Mouse (Mus musculus): ENCODE data around the gene Tmem131l.
A peak's percentile ranks its signal among the peaks of the same experiment; 100 is the strongest.

Gene Tmem131l

GRCm38 (mm10) chr3:84039646-84040475 lies at the start of gene Tmem131l:
TSS of gene Tmem131l (minus strand) at chr3:84040175.
- DNase-seq (ENCODE audit: low spot score): peak; percentile 88

GRCm38 (mm10) chr3:84086921-84087320 lies 46.9 kb upstream of the Tmem131l start:
- peak; percentile 69 for DNase-seq (ENCODE audit: low spot score)

DNA sequence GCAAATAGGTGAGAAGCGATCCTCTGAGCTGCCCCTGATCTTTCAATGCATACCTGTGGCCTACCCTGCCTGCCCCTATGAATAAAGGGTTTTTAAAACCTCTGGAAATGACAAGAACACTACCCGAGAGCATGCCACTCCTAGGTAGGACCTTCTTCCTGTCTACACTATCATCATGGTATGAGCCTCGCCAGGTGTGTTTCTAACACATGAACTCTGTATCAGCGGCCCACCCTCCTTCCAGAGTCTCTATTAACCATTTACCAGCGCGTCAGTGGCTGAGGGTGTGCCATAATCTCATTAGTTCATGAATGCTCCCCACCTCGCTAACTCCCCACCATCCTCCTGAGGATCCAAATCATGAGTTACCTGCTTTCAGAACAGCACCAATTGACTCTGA lies 46.4 kb upstream of the Tmem131l start:
- no peak for DNase-seq (ENCODE audit: low spot score)

DNA sequence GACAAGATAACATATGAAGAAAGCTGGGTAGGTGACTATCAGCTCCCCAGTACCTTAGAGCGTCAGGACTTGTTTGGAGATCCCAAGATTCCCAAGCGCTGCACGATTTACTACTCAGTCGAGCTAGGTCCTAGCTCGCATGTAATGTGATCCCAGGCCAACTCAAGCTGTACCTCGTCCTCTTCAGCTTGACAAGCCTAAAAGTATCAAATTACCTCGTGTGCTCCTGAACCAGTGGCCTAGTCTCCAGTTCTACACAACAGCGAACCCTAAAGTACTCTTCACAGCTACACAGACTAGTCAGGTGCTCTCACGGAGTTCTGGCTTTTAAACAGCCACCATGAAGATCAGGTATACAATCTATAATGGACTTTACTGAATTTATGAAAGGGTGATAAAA lies 45.5 kb upstream of the Tmem131l start:
- peak; percentile 64 for DNase-seq (ENCODE audit: low spot score)

DNA sequence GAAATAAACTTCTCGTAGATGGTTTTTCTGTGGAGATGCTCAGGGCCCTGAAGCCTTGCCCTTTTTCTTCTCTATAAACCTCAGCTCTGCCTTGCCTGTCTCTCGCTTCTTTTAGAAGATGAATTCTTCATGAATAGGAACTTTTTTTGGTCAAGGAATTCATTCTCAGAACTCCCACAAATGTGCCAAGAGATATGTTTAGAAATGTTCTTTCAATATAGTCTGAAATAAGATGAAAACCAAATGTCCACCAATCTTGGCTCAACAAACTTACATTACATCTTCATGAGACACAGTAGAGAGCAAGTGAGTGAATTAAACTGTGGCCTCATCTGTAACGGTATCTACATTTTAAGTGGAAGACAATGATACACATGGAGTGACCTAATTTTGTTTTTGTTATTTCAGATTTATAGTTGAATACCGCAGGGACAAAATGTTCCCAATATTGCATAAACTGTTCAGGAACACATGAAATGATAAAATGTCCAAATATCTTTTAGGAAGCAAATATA lies 41.3 kb upstream of the Tmem131l start:
- no peak for DNase-seq (ENCODE audit: low spot score)

DNA sequence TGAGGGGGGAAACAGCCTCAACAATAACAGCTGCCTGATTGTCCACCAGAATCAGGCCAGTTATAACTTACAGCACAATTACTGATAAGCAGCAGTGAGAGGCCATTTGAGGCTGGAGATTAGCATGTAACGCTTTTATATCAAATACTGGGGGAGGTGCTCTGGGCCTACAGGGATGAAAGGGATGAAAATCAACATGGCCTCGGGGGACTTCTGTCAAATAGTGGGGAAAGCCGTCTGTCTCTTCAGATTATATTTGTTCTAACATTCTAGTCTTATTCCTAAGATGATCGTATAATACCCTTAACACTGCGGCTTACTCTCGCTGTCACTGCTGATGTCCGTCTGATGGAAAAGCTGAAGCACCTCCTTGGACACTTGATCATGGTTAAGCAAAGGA lies 40.1 kb upstream of the Tmem131l start:
- DNase-seq (ENCODE audit: low spot score): no peak

DNA sequence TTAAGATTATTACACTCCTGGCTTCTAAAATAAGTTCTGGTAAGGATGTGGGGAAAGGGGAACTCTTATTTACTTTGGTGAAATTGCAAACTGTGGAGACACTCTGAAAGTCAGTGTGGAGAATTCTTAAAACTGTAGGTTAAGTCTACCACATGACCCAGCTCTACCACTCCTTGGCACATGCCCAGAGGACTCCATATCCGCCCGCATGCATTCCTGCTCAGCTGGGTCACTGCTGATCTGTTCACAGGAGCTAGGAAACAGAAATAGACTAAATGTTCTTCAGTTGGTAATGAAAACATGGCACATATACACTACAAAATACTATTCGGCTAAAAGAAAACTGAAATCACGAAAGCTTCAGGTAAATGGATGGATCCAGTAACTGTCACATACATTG lies 37.5 kb upstream of the Tmem131l start:
- DNase-seq (ENCODE audit: low spot score): no peak

- no peak for DNase-seq (ENCODE audit: low spot score)
These were observed 36.8 kb upstream of the Tmem131l start for GRCm38 (mm10) chr3:84076543-84077332.

GRCm38 (mm10) chr3:84075516-84075915 lies 35.5 kb upstream of the Tmem131l start:
- DNase-seq (ENCODE audit: low spot score): no peak

DNA sequence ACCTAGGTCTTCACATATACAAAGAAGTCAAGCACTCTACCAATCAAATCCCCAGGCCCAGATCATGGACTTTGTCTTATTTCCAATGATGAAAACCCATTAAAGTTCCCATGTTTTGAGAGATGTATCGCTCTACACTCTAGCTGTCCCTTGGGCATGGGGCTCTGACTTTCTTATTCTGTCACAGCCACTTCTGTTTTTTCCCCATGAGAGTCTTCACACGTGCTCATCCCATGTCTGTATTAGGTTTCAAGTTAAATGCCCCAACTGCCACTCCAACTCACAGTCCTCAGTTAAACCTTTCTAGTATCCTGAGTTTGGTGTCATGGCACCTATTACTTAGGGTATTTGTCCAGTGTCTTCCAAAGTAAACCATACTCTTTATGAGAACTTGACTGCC lies 34.8 kb upstream of the Tmem131l start:
- no peak for DNase-seq (ENCODE audit: low spot score)

- DNase-seq (ENCODE audit: low spot score): peak; percentile 22
These were observed 31.7 kb upstream of the Tmem131l start for GRCm38 (mm10) chr3:84071641-84072040.

GRCm38 (mm10) chr3:84070811-84071210 lies 30.8 kb upstream of the Tmem131l start:
- no peak for DNase-seq (ENCODE audit: low spot score)

- DNase-seq (ENCODE audit: low spot score): no peak
These were observed 29.1 kb upstream of the Tmem131l start for GRCm38 (mm10) chr3:84068831-84069709.

DNA sequence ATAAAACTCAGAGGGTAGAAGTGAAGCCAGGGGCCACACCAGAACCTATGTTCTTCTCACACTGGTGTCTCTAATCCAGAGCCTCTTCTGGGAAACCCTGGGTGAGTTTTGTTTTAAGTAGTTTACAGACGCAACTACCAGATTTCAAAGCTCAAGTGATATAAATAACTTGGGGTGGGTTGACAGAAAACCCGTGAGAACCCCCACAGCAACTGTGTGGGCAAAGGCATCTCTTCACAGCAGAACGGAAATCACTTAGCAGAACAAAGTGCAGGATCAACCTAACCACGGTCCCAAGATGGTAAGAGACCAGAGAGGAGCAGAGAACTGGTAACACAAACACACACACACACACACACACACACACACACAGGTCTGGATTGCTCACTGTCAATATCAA lies 25.9 kb upstream of the Tmem131l start:
- no peak for DNase-seq (ENCODE audit: low spot score)

DNA sequence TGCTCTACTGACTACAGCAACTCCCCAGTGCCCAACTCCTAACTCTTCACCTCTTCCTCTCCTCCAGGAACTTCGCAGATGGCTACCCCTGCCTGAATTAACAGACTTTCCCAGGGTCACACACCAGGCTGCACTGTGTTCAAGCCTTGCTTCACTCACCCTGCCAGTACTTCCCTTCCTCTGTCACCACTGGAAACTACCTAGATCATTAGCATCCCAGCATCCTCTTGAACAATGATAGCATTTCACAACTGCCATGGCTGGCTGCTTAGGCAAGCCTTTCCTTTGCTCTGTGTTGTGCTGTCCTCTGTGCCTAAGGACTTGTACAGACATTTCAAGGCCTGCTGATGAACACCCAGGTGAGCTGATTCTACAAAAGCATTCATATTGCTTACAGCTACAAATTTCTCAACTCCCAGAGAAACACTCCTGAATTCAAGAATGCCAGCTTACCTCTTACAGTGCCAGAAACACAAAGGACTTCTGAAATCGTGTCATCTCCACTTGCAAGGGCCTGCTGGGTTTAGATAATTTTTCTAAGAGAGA lies 23.5 kb upstream of the Tmem131l start:
- DNase-seq (ENCODE audit: low spot score): no peak

DNA sequence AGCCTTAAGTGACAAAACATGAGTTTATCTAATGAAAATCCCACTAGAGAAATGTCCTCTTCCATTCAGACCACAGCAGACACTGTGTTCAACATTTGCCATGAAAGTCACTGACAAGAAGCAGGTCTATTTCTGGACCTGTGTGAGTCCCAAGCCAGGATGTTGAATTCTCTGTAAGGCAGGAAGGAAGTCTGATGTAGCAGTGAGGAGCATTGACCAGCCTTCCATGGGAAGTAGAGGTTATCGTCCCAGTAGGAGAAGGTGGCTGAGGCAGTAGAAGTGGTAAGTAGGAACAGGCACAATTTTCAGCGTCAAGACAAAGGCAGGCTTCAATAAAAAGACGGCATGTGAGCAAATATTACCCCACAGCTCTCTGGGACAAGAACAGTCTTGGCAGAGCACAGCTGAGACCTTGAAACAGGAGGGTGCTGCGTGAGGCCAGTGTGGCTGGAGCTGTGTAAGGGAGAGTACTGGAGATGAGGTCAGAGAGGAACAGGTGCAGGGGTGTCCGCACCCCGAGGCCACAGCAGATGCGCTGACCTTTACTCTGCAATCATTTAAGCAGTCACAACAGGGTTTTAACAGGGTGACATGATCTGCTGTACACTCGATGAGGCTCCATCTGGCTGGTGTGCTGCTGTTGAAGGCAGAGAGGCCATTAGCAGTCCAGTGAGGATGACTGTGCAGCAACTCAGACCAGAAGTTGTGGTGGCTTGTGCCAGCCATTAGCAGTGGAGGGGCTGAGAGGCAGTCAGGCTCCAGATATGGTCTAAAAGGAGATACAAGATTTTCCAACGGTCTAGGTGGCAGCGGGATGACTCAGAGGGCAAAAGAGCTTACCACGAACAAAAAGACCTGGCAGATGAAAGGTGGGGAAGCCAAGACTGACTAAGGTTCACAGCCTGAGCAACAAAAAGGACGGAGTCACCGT lies 21.8 kb upstream of the Tmem131l start:
- DNase-seq (ENCODE audit: low spot score): no peak

DNA sequence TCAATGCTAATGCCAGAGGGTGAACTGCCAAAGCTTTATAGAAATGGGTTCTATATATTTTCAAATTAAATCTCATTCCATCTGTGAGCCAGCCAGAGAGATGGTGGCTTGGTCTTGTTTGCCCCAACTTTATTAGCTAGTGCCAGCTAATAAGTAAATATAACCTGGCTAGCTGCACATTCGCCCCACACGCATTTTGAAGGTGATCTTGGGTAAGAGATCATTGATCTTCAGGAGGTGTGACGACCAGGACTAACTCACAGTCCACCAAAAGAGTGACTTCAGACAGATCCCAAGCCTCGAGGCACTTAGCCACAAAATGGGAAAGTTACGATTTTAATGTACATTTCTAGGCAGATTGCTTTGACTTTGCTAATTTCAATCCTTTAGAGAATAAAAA lies 21.0 kb upstream of the Tmem131l start:
- no peak for DNase-seq (ENCODE audit: low spot score)

DNA sequence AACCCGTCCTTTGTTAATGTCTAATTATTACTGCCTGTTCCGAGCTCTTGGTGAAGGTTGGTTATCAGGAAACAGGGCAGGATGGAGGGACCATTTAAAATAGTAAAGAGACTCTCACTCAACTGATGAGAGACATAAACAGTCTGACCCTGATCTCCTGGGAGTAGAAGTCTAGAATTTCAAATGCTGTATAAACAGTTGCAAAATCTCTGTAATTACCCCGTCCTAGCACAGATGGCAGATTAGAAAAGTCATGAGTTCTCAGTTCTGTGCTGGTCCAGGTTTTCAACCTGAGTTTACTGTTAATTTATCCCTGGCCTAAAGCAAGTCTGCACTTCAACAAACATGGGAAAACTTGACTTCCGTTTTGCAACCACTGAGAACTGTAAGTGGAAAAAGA lies 20.2 kb upstream of the Tmem131l start:
- DNase-seq (ENCODE audit: low spot score): peak; percentile 44

DNA sequence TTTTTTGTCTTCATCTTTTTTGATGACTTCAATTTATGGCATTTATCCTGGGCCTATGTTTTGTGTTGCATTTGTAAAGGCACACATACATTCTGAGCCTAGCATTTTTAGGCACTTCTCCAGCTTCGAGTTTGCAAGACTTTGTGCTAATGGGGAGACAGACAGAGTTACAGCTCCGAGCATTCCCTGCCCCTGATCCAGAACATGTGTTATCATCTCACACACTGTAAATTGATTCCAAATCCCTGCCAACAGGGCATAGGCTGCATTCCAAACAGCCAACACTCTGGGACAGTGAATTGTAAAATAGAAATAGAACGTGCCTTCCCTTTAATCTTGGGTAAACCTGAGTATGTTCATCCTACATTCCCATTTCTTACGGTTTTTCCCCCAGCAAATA lies 19.7 kb upstream of the Tmem131l start:
- DNase-seq (ENCODE audit: low spot score): peak; percentile 44

DNA sequence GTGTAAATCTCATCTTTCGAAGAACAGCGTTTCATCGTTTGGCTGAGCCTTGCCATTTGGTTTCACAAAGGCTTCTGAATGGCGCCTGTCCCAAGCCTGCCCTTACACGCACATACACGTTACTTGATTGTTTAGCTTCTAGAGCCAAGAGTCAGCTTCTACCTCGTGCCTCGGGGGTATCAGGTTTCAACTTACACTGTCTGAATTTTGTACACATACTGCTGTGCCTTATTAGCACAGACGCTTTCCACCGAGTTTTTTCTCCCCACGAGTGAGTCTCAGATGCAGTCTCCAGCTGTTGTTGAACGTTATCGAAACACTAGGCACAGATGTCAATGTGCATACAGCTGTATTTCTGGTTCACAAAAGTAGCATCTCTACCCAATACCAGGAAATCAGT lies 19.3 kb upstream of the Tmem131l start:
- peak; percentile 66 for DNase-seq (ENCODE audit: low spot score)

GRCm38 (mm10) chr3:84048729-84049175 lies 8.8 kb upstream of the Tmem131l start:
- peak; percentile 32 for DNase-seq (ENCODE audit: low spot score)

Measured in embryo, embryonic 10.5 days (tissue).